Mouse (Mus musculus) right cerebral cortex, postnatal 4 days (tissue): ENCODE measurements at regions not wholly inside any gene's neighbourhood (a gene's known extent, or its start where the extent isn't known, plus 50 kb on each side); places are given as distances from the start of the nearest gene placed in this dataset.
A peak's percentile ranks its signal among the peaks of the same experiment; 100 is the strongest.

Source experiments
- DNase-seq: peaks from one replicate; pipeline ENCODE4 v3.0.0-alpha.2; 2022

- no peak for DNase-seq
Observed at GRCm38 (mm10) chr13:70136209-70136608, 334.0 kb downstream of the Med10 start.

- DNase-seq: no peak
Observed at GRCm38 (mm10) chr13:70144461-70144860, 342.3 kb downstream of the Med10 start.

GRCm38 (mm10) chr13:70145466-70145865, 343.3 kb downstream of the Med10 start:
- no peak for DNase-seq

GRCm38 (mm10) chr13:70149041-70149898, 347.1 kb downstream of the Med10 start:
- DNase-seq: no peak

- no peak for DNase-seq
Observed at GRCm38 (mm10) chr13:70149899-70150184, 347.6 kb downstream of the Med10 start.

GRCm38 (mm10) chr13:70153062-70153461, 350.9 kb downstream of the Med10 start:
- DNase-seq: no peak

- no peak for DNase-seq
Observed at GRCm38 (mm10) chr13:70155596-70155995, 353.4 kb downstream of the Med10 start.

GRCm38 (mm10) chr13:70156975-70157588, 354.9 kb downstream of the Med10 start:
- DNase-seq: no peak

- no peak for DNase-seq
Observed at GRCm38 (mm10) chr13:70159065-70159464, 356.9 kb downstream of the Med10 start.

- DNase-seq: peak; percentile 38
Observed at GRCm38 (mm10) chr13:70159604-70160003, 357.4 kb downstream of the Med10 start.

GRCm38 (mm10) chr13:70162115-70162514, 359.9 kb downstream of the Med10 start:
- no peak for DNase-seq

- DNase-seq: peak; percentile 44
Observed at GRCm38 (mm10) chr13:70165511-70166225, 363.5 kb downstream of the Med10 start.

GRCm38 (mm10) chr13:70167747-70168146, 365.6 kb downstream of the Med10 start:
- no peak for DNase-seq

GRCm38 (mm10) chr13:70168906-70169305, 366.7 kb downstream of the Med10 start:
- no peak for DNase-seq

GRCm38 (mm10) chr13:70177066-70177465, 374.9 kb downstream of the Med10 start:
- DNase-seq: no peak

GRCm38 (mm10) chr13:70178073-70178491, 375.9 kb downstream of the Med10 start:
- DNase-seq: no peak

GRCm38 (mm10) chr13:70190978-70191377, 388.8 kb downstream of the Med10 start:
- no peak for DNase-seq

GRCm38 (mm10) chr13:70192101-70193025, 390.2 kb downstream of the Med10 start:
- no peak for DNase-seq

GRCm38 (mm10) chr13:70193270-70193669, 391.1 kb downstream of the Med10 start:
- no peak for DNase-seq

- DNase-seq: no peak
Observed at GRCm38 (mm10) chr13:70195854-70196253, 393.7 kb downstream of the Med10 start.

- DNase-seq: no peak
Observed at GRCm38 (mm10) chr13:70198638-70199037, 396.4 kb downstream of the Med10 start.

GRCm38 (mm10) chr13:70199087-70199486, 396.9 kb downstream of the Med10 start:
- no peak for DNase-seq

- no peak for DNase-seq
Observed at GRCm38 (mm10) chr13:70205334-70205733, 403.1 kb downstream of the Med10 start.
